Mouse (Mus musculus): ENCODE measurements around the gene Men1. TPM values are rescaled to one million over a fixed set of nuclear protein-coding genes. Genes with fewer than 3 reads are reported as not detected.
"Not testable (repeated sequence)": the region's sequence is repeated elsewhere in the genome, so short reads cannot be mapped to it uniquely, and the experiment has no call there.

The Men1 gene
- polyA plus RNA-seq, 1 experiment: 37.7 TPM

DNA sequence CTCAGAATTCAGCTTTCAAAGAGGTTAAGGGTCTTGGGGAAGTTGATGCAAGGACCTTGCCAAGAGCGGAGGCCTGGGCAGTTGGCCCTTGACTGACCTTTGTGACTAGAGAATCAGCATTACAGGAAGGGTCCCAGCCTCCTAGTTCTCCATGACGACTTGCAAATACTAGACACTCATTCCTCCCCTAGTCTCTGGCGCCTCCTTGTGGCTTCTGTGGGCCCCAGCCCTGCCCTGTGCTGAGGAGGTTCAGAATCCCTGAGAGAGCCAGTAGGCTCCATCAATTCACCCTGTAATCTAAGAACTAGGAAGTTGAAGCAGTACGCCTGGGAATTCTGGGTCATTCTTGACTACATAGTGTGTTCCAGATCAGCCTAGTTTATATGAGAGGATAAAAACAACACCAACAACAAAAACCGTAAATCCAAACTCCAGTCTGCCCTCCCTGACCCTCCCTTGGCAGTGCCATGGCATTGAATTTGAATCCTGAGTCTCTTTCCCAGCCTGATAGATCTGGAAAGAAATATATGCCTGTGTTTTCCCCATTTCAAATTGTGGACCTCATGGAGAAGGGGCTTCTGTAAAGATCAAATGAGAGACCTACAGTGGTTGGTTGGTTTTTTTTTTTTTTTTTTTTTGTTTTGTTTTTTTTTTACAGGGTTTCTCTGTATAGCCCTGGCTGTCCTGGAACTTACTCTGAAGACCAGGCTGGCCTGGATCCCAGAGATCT lies 29.8 kb upstream of the Men1 start:
- DNase-seq (ENCODE audit: low spot score): peak; percentile 77

DNA sequence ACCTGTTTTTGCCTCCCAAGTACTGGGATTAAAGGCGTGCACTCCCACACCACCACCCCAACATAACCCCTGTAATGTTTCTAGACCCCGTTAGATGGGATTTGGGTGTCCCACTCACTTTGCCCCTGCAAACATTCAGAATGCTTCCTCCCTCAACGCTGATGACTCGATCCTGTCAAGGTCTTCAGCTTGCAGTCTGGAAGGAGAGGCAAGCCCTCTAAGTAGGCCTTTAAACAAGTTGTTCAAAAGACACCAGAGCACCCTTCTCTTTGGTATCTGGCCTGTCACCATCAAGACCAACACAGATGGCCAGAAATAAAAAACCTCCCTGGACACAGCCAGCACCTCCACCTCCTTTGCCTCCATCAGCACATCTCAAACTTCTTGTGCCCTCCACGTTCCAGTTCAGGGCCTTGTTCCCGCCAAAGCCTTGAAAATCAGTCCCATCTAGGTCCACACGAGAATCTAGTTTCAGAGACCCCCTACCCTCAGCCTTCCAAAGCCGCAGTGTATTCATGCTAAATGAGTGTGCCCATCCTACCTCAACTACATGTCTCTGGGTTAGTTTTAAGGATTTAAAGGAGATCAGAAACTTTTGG lies 29.2 kb upstream of the Men1 start:
- no peak for DNase-seq (ENCODE audit: low spot score)

- DNase-seq (ENCODE audit: low spot score): peak; percentile 85
Measured at GRCm38 (mm10) chr19:6306137-6306551, 28.6 kb upstream of the Men1 start, which contains the start of gene Cdc42bpg. Cdc42bpg (plus strand) TSS chr19:6306456.

- peak; percentile 86 for DNase-seq (ENCODE audit: low spot score)
Measured at GRCm38 (mm10) chr19:6306586-6306985, 28.2 kb upstream of the Men1 start.

DNA sequence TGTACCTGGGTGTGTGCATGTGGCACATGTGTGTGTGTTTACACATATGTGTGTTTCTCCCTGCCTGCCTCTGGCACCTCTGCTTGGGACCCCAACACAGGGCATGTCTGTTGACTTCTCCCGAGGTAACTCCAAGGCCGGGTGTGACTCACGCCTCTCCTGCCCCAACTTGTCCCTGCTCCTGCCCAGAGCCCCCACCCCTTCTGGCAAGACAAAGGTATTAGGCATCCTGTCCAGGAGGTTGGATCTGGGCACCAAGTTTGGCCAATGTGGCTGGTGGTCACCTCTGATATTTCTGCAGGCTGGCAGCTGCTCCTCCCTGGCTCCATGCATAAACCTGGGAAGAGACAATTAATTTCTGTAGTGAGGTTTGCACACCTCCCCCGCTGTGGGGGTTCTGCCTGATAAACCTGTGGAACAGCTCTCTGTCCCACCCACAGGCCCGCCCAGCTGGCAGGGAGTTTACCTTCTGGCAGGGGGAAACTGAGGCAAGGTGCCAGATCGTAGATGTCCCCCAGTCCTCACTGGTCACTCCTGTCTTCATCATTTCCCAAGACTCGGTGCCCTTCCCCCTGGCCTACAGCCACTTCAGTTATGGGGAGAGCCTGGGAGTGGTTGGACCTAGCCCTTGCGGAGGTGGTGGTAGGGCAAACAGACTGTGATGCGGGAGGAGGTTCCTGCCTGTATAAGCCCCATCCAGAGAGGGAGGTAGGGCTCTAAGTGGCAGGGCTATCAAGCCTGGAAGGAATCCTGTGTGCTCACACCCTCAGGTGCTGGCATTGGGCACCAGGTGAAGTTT lies 26.8 kb upstream of the Men1 start:
- DNase-seq (ENCODE audit: low spot score): peak; percentile 49

DNA sequence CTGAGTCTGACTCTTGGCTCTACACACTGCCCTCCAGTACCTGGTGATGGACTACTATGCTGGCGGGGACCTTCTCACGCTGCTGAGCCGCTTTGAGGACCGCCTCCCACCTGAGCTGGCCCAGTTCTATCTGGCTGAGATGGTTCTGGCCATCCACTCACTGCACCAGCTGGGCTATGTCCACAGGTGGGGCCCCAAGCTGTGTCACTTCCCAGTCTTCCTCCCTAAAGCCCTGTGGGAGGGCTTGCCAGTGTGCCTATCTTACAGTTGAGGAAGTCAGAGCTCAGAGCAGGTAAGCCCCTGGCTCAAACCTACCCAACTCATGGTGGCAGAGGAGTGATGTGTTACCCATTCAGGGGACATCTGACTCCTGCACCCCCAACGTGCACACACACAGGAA lies 24.6 kb upstream of the Men1 start:
- no peak for DNase-seq (ENCODE audit: low spot score)

GRCm38 (mm10) chr19:6311783-6312182 lies 23.0 kb upstream of the Men1 start:
- not testable (repeated sequence) for DNase-seq (ENCODE audit: low spot score)

GRCm38 (mm10) chr19:6313796-6314195 lies 21.0 kb upstream of the Men1 start:
- no peak for DNase-seq (ENCODE audit: low spot score)

DNA sequence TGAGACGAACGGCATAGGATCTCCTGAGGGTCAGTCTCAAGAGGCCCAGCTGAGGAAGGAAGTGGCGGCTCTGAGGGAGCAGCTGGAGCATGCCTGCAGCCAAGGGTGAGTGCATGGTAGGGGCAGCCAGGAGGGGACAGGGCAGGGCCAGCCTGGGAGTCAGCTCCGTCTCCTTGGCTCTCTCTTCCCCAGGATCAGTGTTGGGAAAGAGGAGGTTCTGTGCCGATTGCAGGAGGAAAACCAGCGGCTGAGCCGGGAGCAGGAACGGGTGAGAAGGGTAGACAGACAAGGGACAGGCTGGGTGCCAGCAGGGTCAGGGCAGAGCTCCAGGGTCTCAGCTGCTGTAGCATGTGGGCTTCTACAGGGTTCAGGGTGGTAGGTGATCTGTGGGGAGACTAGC lies 20.3 kb upstream of the Men1 start:
- DNase-seq (ENCODE audit: low spot score): no peak

GRCm38 (mm10) chr19:6315573-6315972 lies 19.2 kb upstream of the Men1 start:
- no peak for DNase-seq (ENCODE audit: low spot score)

GRCm38 (mm10) chr19:6318145-6318544 lies 16.6 kb upstream of the Men1 start:
- no peak for DNase-seq (ENCODE audit: low spot score)

- no peak for DNase-seq (ENCODE audit: low spot score)
Measured at GRCm38 (mm10) chr19:6321358-6321757, 13.4 kb upstream of the Men1 start.

GRCm38 (mm10) chr19:6321786-6322621 lies 12.8 kb upstream of the Men1 start:
- DNase-seq (ENCODE audit: low spot score): peak; percentile 62

GRCm38 (mm10) chr19:6324751-6325150 lies 10.0 kb upstream of the Men1 start:
- no peak for DNase-seq (ENCODE audit: low spot score)

GRCm38 (mm10) chr19:6331178-6331577 lies 3.6 kb upstream of the Men1 start:
- DNase-seq (ENCODE audit: low spot score): no peak

DNA sequence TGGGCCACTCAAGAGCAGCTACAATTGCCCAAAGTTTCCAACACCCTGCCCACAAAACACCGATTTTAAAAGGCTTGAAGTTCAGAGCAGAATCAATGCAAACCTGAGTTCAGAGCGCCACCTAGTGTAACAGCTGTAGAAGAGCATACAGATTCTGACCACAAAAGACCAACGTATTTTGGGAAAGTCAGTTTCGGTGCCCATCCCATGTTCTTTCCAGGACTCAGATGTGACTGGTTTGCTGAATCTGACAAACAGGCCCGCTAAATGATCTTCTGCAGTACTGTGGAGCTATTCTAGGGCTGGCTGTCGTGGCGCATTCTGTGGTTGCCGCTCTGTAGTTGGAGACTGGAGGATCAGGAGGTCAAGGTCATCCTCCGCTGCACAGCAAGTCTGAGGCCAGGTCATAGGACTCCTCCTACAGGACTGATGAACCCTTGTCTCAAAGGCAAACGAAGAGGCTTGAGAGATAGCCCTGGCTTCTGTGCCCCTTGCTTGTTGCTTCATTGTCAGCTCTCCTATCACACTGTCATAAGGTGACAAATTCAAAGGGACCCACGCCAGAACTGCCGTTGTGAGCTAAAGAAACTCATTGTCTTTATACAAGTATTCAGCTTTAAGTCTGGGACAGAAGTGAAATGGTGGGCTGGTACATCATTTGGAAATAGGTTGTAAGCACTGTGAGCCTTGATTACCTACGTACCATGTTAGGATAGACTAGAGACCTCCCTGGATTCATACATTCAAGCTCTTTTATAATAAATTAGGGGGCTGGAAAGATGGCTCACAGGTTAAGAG lies 2.9 kb upstream of the Men1 start:
- DNase-seq (ENCODE audit: low spot score): no peak

GRCm38 (mm10) chr19:6333761-6334595 lies 801 bp upstream of the Men1 start:
- DNase-seq (ENCODE audit: low spot score): no peak

DNA sequence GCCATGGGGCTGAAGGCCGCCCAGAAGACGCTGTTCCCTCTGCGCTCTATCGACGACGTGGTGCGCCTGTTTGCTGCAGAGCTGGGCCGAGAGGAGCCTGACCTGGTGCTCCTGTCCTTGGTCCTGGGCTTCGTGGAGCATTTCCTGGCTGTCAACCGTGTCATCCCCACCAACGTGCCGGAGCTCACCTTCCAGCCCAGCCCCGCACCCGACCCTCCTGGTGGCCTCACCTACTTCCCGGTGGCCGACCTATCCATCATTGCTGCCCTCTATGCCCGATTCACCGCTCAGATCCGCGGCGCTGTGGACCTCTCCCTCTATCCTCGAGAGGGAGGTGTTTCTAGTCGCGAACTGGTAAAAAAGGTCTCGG lies 664 bp downstream of the Men1 start:
- no peak for DNase-seq (ENCODE audit: low spot score)

DNA sequence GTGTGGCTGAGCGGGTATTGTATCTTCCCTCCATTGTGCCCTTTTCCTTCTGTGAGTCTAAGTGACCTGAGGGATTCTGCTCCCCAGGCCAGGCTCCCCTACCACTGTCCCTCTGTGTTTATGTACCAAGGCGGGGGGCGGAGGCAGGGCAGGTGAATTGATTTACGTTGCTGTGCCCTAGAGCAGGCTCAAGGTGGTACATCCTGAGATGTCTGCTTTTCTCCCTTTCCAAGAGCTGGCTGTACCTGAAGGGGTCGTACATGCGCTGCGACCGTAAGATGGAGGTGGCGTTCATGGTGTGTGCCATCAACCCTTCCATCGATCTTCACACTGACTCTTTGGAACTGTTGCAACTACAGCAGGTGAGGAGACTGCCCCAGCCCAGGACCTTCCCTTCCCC lies 2.1 kb downstream of the Men1 start:
- DNase-seq (ENCODE audit: low spot score): no peak

DNA sequence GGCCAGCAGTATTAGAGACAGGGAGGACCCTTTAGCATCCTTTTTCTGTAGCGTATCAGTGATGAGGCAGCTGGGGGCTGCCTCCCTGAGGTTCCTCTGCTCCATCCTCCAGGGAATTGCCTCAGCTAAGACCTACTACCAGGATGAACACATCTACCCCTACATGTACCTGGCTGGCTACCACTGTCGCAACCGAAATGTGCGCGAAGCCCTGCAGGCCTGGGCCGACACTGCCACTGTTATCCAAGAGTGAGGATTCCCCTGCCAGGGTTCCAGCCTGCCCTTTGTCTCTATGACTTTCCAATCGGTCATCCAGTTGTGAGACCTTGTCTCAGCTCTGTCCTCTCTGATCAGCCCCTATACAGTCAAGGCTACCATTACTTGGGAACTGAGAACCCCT lies 3.4 kb downstream of the Men1 start:
- DNase-seq (ENCODE audit: low spot score): no peak
